Mouse (Mus musculus) left cerebral cortex, adult 2 months (tissue): Measurements from ENCODE around the gene Trappc4. TPM values are rescaled to one million over a fixed set of nuclear protein-coding genes. Genes with fewer than 3 reads are reported as not detected.
"Not testable (repeated sequence)": the region's sequence is repeated elsewhere in the genome, so short reads cannot be mapped to it uniquely, and the experiment has no call there.

Source experiments
- DNase-seq, 2 experiments: peaks; one replicate each; pipeline ENCODE4 v3.0.0; 2021 to 2022; ENCODE audit warnings: low spot score in 2 of 2, mixed read lengths in 1 of 2; ENCODE audit errors: extremely low spot score in 1 of 2
- H3K27ac ChIP-seq: fragments of 200-600 bp; 2 replicates; pipeline ENCODE4 v1.8.1; 2022
- H3K4me3 ChIP-seq: fragments of 200-600 bp; 2 replicates; pipeline ENCODE4 v1.8.1; 2022
- CTCF ChIP-seq: fragments of 200-600 bp; IDR thresholded peaks from 2 replicates; pipeline ENCODE4 v1.8.1; 2022; ENCODE audit warnings: antibody characterized with exemption, mild to moderate bottlenecking, moderate library complexity
- intact Hi-C: fragments of 180-260 bp; cut with DNase I; formaldehyde crosslinking; loops from one replicate; pipeline ENCODE4 v1.15.1; 2025
- total RNA-seq, 2 experiments: library from RNA; stranded (reverse); gene quantifications; 2 replicates each; pipeline ENCODE4 v1.2.3; 2021

Trappc4 gene
- total RNA-seq, 2 experiments from 2014 or later: 66.8 to 70.2 TPM

DNA sequence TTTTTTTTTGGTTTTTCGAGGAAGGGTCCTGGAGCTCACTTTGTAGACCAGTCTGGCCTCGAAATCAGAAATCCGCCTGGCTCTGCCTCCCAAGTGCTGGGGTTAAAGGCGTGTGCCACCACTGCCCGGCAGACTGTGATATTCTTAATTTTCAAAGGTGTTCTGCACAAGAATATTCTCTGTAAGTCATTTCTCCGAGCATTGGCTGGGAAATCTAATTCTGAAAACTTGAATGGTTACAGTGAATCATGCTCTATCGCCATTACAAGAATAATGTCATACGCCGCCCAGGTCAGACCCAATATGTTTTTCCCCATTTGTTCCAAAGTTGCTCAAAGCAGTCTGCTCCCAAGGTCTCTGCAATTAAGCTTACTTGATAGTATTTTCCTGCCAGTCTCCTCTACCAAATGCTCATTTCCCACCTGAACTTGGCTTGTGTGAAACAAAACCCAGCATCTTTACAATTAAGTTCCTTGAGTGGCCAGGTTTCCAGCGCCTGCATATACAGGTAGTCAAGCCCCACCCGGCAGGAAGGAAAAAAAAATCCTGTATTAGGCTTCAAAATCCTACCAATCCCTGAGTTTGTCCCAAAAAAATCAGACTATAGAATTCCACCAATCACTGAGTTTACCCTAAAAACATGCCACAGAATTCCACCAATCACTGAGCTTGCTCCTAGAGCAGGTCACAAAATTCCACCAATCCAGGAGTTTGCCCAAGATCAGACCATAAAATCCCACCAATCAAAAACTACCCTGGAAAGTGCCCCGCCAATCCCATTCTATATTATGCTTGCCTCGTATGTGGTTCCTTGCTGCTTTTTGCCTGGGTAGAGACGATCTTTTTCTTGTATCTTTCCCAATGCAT is 11.4 kb upstream of the Trappc4 start, which contains the start of gene Ccdc84:
Gene Ccdc84 (minus strand): TSS at position 51 of the 867 bp plus-strand sequence.
- Histone ChIP-seq H3K4me3 (peak within 1 kb of the TSS; percentile 79), H3K27ac (peak within 1 kb of the TSS; percentile 88)
- no peak for TF ChIP-seq CTCF
- DNase-seq: no peak
- intact Hi-C loops: no loop called here

DNA sequence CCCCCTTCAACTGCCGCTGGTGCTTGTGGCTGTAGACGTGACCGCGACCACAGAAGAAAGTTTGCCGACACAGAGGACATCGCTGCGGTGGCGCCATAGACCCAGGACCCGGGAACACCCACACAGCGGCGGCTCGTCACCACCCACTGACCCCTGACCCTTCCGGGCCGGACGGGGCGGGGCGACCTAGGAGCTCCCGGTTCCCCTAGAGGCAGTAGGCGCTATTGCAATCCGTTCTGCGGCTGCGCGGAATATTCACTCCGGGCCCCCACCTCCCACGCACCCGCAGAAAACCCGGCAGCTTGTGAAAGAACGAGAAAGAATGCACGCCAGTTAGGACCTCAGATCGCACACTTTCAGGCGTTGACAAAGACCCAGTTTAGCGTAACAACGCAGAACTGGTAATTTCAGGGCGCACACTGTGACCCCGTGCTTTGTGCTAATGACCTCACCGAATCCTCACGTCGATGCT is 10.5 kb upstream of the Trappc4 start:
- H3K4me3 ChIP-seq: peak overlapping the region; percentile 79
- DNase-seq: peak; percentile 94 to 96
- intact Hi-C loops: no loop called here
- H3K27ac ChIP-seq: peak overlapping the region; percentile 88
- peak; percentile 93 for TF ChIP-seq CTCF

- H3K27ac ChIP-seq: peak overlapping the region; percentile 88
- intact Hi-C loops: no loop called here
- no peak for TF ChIP-seq CTCF
- DNase-seq: no peak
- peak overlapping the region; percentile 79 for H3K4me3 ChIP-seq
Measured at GRCm38 (mm10) chr9:44417156-44417891, 9.9 kb upstream of the Trappc4 start.

DNA sequence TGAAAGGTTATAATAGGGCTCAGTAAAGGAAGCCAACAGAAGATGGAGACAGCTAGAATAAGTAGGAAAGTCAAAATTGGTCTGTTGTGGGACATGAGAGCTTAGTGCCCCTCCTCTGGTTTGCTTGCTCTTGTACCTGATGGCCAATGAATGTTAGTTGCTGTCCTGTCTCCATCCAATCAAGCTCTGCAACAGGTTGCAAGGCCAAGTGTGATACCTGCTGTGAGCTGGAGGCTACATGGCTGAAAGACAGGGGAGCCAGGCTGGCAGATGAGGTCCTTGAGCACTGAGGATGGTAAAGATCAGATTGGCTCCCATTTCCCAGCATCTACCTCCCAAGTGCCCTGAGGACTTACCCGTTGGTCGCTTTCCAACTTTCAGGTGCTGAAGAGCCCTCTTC is 5.4 kb upstream of the Trappc4 start:
- intact Hi-C loops: no loop called here
- TF ChIP-seq CTCF: no peak
- H3K4me3 ChIP-seq: no peak overlapping the region
- DNase-seq: no peak
- no peak overlapping the region for H3K27ac ChIP-seq

- DNase-seq: no peak
- no peak overlapping the region for H3K4me3 ChIP-seq
- no peak overlapping the region for H3K27ac ChIP-seq
- intact Hi-C loops: no loop called here
- no peak for TF ChIP-seq CTCF
Measured at GRCm38 (mm10) chr9:44412306-44412705, 4.9 kb upstream of the Trappc4 start.

GRCm38 (mm10) chr9:44411601-44412130 is 4.3 kb upstream of the Trappc4 start:
- no peak for DNase-seq
- intact Hi-C loops: no loop called here
- no peak for TF ChIP-seq CTCF
- Histone ChIP-seq H3K4me3 (no peak overlapping the region), H3K27ac (no peak overlapping the region)

DNA sequence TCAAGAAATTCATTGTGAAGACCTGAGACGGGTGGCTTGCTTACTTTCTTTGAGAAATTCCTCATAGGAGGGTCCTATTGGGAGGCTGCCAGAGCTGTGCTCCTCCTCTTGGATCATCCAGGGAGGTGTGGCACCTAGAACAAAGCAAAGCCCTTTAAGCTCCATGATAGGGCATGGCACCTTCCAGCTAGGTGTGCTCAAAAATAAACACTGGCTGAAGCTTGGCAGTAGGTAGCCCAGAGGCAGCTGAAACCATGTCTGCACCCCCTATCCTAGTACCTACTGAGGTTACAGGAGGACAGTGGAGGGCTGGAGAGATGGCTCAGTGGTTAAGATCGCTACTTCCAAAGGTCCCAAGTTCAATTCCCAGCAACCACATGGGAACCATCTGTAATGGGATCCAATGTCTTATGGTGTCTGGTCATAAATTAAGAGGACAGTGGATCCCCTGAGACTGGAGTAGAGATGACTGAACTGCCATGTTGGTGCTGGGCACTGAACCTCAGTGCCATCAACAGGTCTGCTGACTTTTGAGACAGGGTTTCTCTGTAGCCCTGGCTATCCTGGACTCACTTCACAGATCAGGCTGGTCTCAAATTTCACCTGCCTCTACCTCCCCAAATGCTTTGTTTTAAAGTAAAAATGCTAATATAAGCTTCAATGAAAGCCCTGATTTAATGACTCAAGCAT is 3.4 kb upstream of the Trappc4 start:
- intact Hi-C loops: no loop called here
- TF ChIP-seq CTCF: no peak

DNA sequence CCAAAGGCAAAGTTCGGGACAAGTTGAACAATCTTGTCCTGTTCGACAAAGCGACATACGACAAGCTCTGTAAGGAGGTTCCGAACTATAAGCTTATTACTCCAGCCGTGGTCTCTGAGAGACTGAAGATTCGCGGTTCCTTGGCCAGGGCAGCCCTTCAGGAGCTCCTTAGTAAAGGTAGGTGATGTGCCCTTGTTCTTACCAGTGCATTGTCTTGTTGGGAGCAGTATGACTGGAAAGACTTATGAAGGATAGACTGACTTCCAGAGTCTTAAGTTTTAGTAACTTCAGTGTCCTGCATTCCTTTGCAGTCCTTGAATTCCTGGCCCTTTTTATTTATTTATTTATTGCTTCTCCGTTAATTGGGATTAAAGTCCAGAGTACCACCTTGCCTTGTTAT is 1.3 kb upstream of the Trappc4 start:
- DNase-seq, H3K27ac ChIP-seq, intact Hi-C loops: not testable (repeated sequence)
- peak overlapping the region; percentile 86; the same call in 1 of the 2 replicates for H3K4me3 ChIP-seq

More for the DNA sequence above, 3.4 kb upstream of the Trappc4 start:
- H3K4me3 ChIP-seq: no peak overlapping the region
- H3K27ac ChIP-seq: no peak overlapping the region
- no peak for DNase-seq

DNA sequence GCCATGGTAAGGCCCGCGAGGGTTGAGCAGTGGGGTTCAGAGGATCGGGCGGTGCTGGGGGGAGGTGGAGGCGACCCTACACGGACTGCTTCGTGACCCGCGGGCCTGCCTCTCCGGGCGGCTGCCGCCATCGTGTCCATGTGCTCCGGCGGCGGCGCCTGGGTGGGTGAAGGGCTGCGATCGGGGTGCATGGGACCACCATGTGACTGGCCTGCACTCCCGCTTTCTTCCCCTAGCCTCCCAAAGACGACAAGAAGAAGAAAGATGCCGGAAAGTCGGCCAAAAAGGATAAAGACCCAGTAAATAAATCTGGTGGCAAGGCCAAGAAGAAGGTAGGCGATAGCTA is 325 bp upstream of the Trappc4 start:
- no peak for DNase-seq
- TF ChIP-seq CTCF: no peak
- H3K4me3 ChIP-seq: peak overlapping the region; percentile 86
- peak overlapping the region; percentile 90 for H3K27ac ChIP-seq
- intact Hi-C loops: no loop called here

DNA sequence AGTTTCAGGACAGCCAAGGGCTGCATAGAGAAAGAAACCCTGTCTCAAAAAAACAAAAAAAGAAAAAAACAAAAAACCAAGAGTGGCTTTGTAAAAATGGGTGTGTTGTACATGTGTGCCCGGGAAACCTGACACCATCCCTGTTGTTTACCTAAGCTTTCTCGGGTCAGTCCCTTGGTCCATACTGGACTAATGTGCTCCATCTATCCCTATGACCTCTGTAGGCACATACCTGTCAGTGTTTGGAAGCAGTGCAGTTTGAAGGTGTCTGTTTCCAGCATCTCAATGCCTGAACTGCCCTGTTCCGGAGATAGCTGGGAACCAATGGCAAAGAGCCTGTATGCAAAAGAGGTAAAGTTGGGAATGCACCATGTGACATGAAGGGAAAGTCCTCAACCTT is 2.4 kb downstream of the Trappc4 start:
- no peak for DNase-seq
- no peak overlapping the region for H3K27ac ChIP-seq
- H3K4me3 ChIP-seq: no peak overlapping the region
- intact Hi-C loops: no loop called here
- no peak for TF ChIP-seq CTCF

GRCm38 (mm10) chr9:44401081-44401480 is 6.3 kb downstream of the Trappc4 start:
- intact Hi-C loops: no loop called here
- Histone ChIP-seq H3K4me3 (no peak overlapping the region), H3K27ac (no peak overlapping the region)
- no peak for TF ChIP-seq CTCF
- DNase-seq: no peak

GRCm38 (mm10) chr9:44399795-44400114 is 7.6 kb downstream of the Trappc4 start:
- TF ChIP-seq CTCF: no peak
- intact Hi-C loops: no loop called here
- H3K27ac ChIP-seq: no peak overlapping the region
- no peak overlapping the region for H3K4me3 ChIP-seq
- no peak for DNase-seq
